Mouse (Mus musculus) lung, postnatal 0 days (tissue): ENCODE measurements at regions not wholly inside any gene's neighbourhood (a gene's known extent, or its start where the extent isn't known, plus 50 kb on each side); places are given as distances from the start of the nearest gene placed in this dataset.
"Not testable (repeated sequence)": the region's sequence is repeated elsewhere in the genome, so short reads cannot be mapped to it uniquely, and the experiment has no call there.

Experiments used
- ATAC-seq: fragments of 200-750 bp; cut with Nextera tagmentation; 2 replicates; pipeline ENCODE4 v1.8.0; 2017; ENCODE audit warnings: moderate library complexity
- DNase-seq: peaks from one replicate; pipeline ENCODE4 v3.0.0-alpha.2; 2016; ENCODE audit warnings: low spot score
- H3K27ac ChIP-seq: fragments of 300-500 bp; sonication (generic); 2 replicates; pipeline ENCODE4 v1.5.1; 2014; ENCODE audit warnings: antibody characterized with exemption, mild to moderate bottlenecking, low read length, mixed read lengths
- H3K27me3 ChIP-seq: fragments of 300-500 bp; sonication (generic); replicated peaks from 2 replicates; pipeline ENCODE4 v1.6.1; 2014; ENCODE audit warnings: low read length, mixed read lengths; ENCODE audit not compliant: insufficient read depth
- H3K36me3 ChIP-seq: fragments of 300-500 bp; sonication (generic); 2 replicates; pipeline ENCODE4 v1.6.1; 2014; ENCODE audit warnings: low read length, mixed read lengths; ENCODE audit not compliant: insufficient read depth
- H3K4me1 ChIP-seq: fragments of 300-500 bp; sonication (generic); 2 replicates; pipeline ENCODE4 v1.6.1; 2014; ENCODE audit warnings: antibody characterized with exemption, low read depth, low read length, mixed read lengths; ENCODE audit not compliant: insufficient read depth
- H3K4me2 ChIP-seq: fragments of 300-500 bp; sonication (generic); replicated peaks from 2 replicates; pipeline ENCODE4 v1.6.1; 2014; ENCODE audit warnings: low read depth, mild to moderate bottlenecking, low read length, moderate library complexity, mixed read lengths
- H3K4me3 ChIP-seq: fragments of 300-500 bp; sonication (generic); 2 replicates; pipeline ENCODE4 v1.5.1; 2014; ENCODE audit warnings: low read depth, low read length
- H3K9ac ChIP-seq: fragments of 300-500 bp; sonication (generic); replicated peaks from 2 replicates; pipeline ENCODE4 v1.6.1; 2014; ENCODE audit warnings: low read depth, mild to moderate bottlenecking
- H3K9me3 ChIP-seq: fragments of 300-500 bp; sonication (generic); 2 replicates; pipeline ENCODE4 v1.6.1; 2016; ENCODE audit warnings: low read length, mixed read lengths
- CTCF ChIP-seq: IDR thresholded peaks from 2 replicates; pipeline ENCODE4 v1.5.1; 2016; ENCODE audit warnings: antibody characterized with exemption, mild to moderate bottlenecking
- EP300 ChIP-seq: IDR thresholded peaks from 2 replicates; pipeline ENCODE4 v1.6.1; 2016; ENCODE audit warnings: antibody characterized with exemption, mild to moderate bottlenecking, control low read depth
- WGBS: fragments of 180-500 bp; shearing (Covaris S2); extraction: QIAGEN DNeasy Blood & Tissue Kit; methylation state at CpG from one replicate; pipeline ENCODE4 v1.1.7; 2014; 5-methylcytosine and 5-hydroxymethylcytosine counted together

- Histone ChIP-seq H3K4me2 (no peak overlapping the region), H3K9ac (no peak overlapping the region), H3K9me3 (no peaks in the 10 kb centered on the region), H3K27me3 (no peaks in the 10 kb centered on the region), H3K4me3 (no peak overlapping the region), H3K36me3 (no peaks in the 10 kb centered on the region), H3K27ac (no peak overlapping the region), H3K4me1 (no peaks in the 10 kb centered on the region)
- TF ChIP-seq EP300: no peak
- no peak for TF ChIP-seq CTCF
- 73% methylated on average over 5 of the region's 5 CpGs for WGBS
- no peak for ATAC-seq
- no peak for DNase-seq
These were observed 126.3 kb upstream of the Ppp2r2d start for GRCm38 (mm10) chr7:138719608-138720007.

GRCm38 (mm10) chr7:138719115-138719514, 126.8 kb upstream of the Ppp2r2d start:
- WGBS: 59% methylated on average over 3 of the region's 3 CpGs
- Histone ChIP-seq H3K4me1 (no peaks in the 10 kb centered on the region), H3K36me3 (no peaks in the 10 kb centered on the region), H3K9me3 (no peaks in the 10 kb centered on the region), H3K9ac (no peak overlapping the region), H3K27ac (no peak overlapping the region), H3K4me3 (no peak overlapping the region), H3K27me3 (no peaks in the 10 kb centered on the region), H3K4me2 (no peak overlapping the region)
- no peak for TF ChIP-seq CTCF
- TF ChIP-seq EP300: no peak
- ATAC-seq (no peak), DNase-seq (no peak)

GRCm38 (mm10) chr7:138714731-138715130, 131.1 kb upstream of the Ppp2r2d start:
- H3K4me3 ChIP-seq: no peak overlapping the region
- no peaks in the 10 kb centered on the region for H3K27me3 ChIP-seq
- no peak for TF ChIP-seq EP300
- TF ChIP-seq CTCF: no peak
- no peaks in the 10 kb centered on the region for H3K4me1 ChIP-seq
- H3K9me3 ChIP-seq: no peaks in the 10 kb centered on the region
- ATAC-seq (no peak), DNase-seq (no peak)
- no peak overlapping the region for H3K9ac ChIP-seq
- WGBS: 85% methylated on average over 1 of the region's 1 CpGs
- H3K36me3 ChIP-seq: no peaks in the 10 kb centered on the region
- no peak overlapping the region for H3K27ac ChIP-seq
- no peak overlapping the region for H3K4me2 ChIP-seq

GRCm38 (mm10) chr7:138708373-138708772, 137.5 kb upstream of the Ppp2r2d start:
- H3K9ac ChIP-seq: no peak overlapping the region
- H3K9me3 ChIP-seq: no peaks in the 10 kb centered on the region
- WGBS: 61% methylated on average over 6 of the region's 6 CpGs
- H3K27ac ChIP-seq: no peak overlapping the region
- no peak for TF ChIP-seq CTCF
- no peak for TF ChIP-seq EP300
- DNase-seq: no peak
- H3K4me2 ChIP-seq: no peak overlapping the region
- no peak overlapping the region for H3K4me3 ChIP-seq
- no peak for ATAC-seq
- H3K4me1 ChIP-seq: no peaks in the 10 kb centered on the region
- no peaks in the 10 kb centered on the region for H3K36me3 ChIP-seq
- H3K27me3 ChIP-seq: no peaks in the 10 kb centered on the region

- not testable (repeated sequence) for ATAC-seq, H3K9me3 ChIP-seq, DNase-seq, H3K4me3 ChIP-seq, H3K27ac ChIP-seq, H3K4me2 ChIP-seq, H3K27me3 ChIP-seq, H3K4me1 ChIP-seq, H3K36me3 ChIP-seq, H3K9ac ChIP-seq
- 50% methylated on average over 1 of the region's 1 CpGs for WGBS
These were observed 146.3 kb upstream of the Ppp2r2d start for GRCm38 (mm10) chr7:138699599-138699998.

- Histone ChIP-seq H3K36me3 (no peaks in the 10 kb centered on the region), H3K27me3 (no peaks in the 10 kb centered on the region), H3K4me1 (no peaks in the 10 kb centered on the region), H3K27ac (no peak overlapping the region), H3K9ac (no peak overlapping the region), H3K9me3 (no peaks in the 10 kb centered on the region), H3K4me2 (no peak overlapping the region), H3K4me3 (no peak overlapping the region)
- TF ChIP-seq CTCF (no peak), EP300 (no peak)
- DNase-seq (no peak), ATAC-seq (no peak)
- 51% methylated on average over 7 of the region's 7 CpGs for WGBS
These were observed 163.7 kb upstream of the Ppp2r2d start for GRCm38 (mm10) chr7:138682161-138682560.

GRCm38 (mm10) chr7:138680530-138680929, 165.3 kb upstream of the Ppp2r2d start:
- no peak for TF ChIP-seq EP300
- peak; percentile 51 for TF ChIP-seq CTCF
- Histone ChIP-seq H3K4me3 (no peak overlapping the region), H3K36me3 (no peaks in the 10 kb centered on the region), H3K27me3 (no peaks in the 10 kb centered on the region), H3K27ac (no peak overlapping the region), H3K4me1 (no peaks in the 10 kb centered on the region), H3K4me2 (no peak overlapping the region), H3K9me3 (no peaks in the 10 kb centered on the region), H3K9ac (no peak overlapping the region)
- DNase-seq (no peak), ATAC-seq (no peak)
- 68% methylated on average over 5 of the region's 5 CpGs for WGBS
